Mouse (Mus musculus) kidney, adult 2 months (tissue): Measurements from ENCODE around the gene Ascl4. TPM values are rescaled to one million over a fixed set of nuclear protein-coding genes. Genes with fewer than 3 reads are reported as not detected.

Experiments
- DNase-seq: peaks from one replicate; pipeline ENCODE4 v3.0.0; 2021
- H3K27ac ChIP-seq: fragments of 200-500 bp; 2 replicates; pipeline ENCODE4 v1.5.1; 2012; ENCODE audit warnings: low read depth, low read length, control low read depth, inconsistent platforms; ENCODE audit not compliant: insufficient read depth
- H3K27me3 ChIP-seq: fragments of 200-500 bp; replicated peaks from 2 replicates; pipeline ENCODE4 v1.6.1; 2012; ENCODE audit warnings: mild to moderate bottlenecking, moderate library complexity, low read length, inconsistent platforms; ENCODE audit not compliant: control insufficient read depth, insufficient read depth
- H3K36me3 ChIP-seq: fragments of 200-500 bp; 2 replicates; pipeline ENCODE4 v1.6.1; 2012; ENCODE audit warnings: mild to moderate bottlenecking, moderate library complexity, low read length, inconsistent platforms; ENCODE audit not compliant: control insufficient read depth, insufficient read depth
- H3K4me1 ChIP-seq: fragments of 200-500 bp; 2 replicates; pipeline ENCODE4 v1.6.1; 2011; ENCODE audit warnings: low read length; ENCODE audit not compliant: control insufficient read depth, insufficient read depth
- H3K4me3 ChIP-seq: fragments of 200-500 bp; 2 replicates; pipeline ENCODE4 v1.5.1; 2011; ENCODE audit warnings: mild to moderate bottlenecking, low read depth, low read length, control low read depth; ENCODE audit not compliant: insufficient read depth
- CTCF ChIP-seq: fragments of 200-500 bp; conservative IDR thresholded peaks from 2 replicates; pipeline ENCODE4 v1.5.1; 2011; ENCODE audit warnings: low read depth, mild to moderate bottlenecking, control low read depth, low read length, moderate library complexity, mixed read lengths; ENCODE audit not compliant: insufficient read depth, insufficient read length
- POLR2A ChIP-seq: fragments of 200-500 bp; IDR thresholded peaks from one replicate; pipeline ENCODE4 v1.6.1; 2011; ENCODE audit warnings: low read depth, low read length, control low read depth
- WGBS: fragments of 180-500 bp; shearing (Covaris S2); methylation state at CpG from one replicate; pipeline ENCODE4 v1.1.7; 2018; 5-methylcytosine and 5-hydroxymethylcytosine counted together
- polyA plus RNA-seq: library from polyadenylated mRNA; depleted of rRNA; stranded (reverse); fragments of >200 nt; gene quantifications from 2 replicates; pipeline ENCODE4 v1.2.3, GENCODE M21; 2012

The Ascl4 gene
- polyA plus RNA-seq, 1 experiment = 0.36 TPM

DNA sequence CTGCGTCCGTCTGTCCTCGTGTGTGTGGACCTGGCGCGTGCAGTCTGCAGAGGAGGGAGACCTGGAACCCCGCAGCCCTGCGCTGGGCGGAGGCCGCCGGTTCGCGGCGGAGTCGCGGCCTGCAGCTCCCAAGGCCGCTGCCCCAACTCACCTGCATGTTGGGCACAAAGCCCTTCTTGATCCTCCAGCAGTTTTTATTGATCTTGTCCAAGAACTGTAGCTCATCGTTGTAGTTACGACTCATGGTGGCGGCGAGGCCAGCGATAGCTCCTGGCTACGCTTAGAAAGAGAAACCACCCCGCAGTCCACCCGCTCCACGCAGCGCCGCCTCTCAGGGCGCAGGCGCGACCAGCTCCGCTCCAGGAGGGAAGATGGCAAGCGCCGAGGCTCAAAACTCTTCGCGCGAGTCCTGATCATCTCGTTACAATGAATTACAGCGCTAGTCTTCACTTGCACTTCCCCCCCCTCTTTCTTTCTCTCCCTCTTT is 30.0 kb downstream of the Ascl4 start, which contains the start of gene Rtcb:
TSS of gene Rtcb (minus strand) at position 360 of the 487 bp plus-strand sequence.
- under 1% methylated on average over 38 of the region's 38 CpGs for WGBS
- Histone ChIP-seq H3K4me3 (peak within 1 kb of the TSS; percentile 71), H3K27ac (peak within 1 kb of the TSS; percentile 28), H3K4me1 (peaks cover 11% of the 10 kb centered on the region), H3K36me3 (no peaks in the 10 kb centered on the region), H3K27me3 (no peaks in the 10 kb centered on the region)
- peak; percentile 98 for DNase-seq
- no peak for TF ChIP-seq POLR2A
- TF ChIP-seq CTCF = no peak

DNA sequence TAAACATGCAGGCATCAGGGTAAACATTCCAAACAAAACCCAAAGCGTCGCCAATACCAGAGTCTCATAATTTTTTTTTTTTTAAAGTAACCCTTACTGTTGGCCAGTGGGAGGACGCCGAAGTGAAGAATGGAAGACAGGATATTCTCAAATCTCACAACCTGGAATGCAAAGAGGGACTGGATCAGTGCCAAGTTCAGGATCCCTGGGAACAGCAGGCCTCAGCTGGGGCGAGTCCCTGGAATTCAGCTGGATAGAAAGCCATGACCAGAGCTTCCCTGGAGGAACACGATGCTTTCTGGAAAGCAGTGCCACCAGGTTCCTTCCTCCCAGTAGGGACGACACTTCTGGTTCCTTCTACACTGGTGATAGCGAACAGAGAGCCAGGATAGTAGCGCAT is 35.4 kb downstream of the Ascl4 start:
- H3K27ac ChIP-seq = no peak overlapping the region
- no peaks in the 10 kb centered on the region for H3K36me3 ChIP-seq
- no peak overlapping the region for H3K4me3 ChIP-seq
- TF ChIP-seq CTCF = no peak
- no peak for TF ChIP-seq POLR2A
- no peaks in the 10 kb centered on the region for H3K27me3 ChIP-seq
- 56% methylated on average over 9 of the region's 9 CpGs for WGBS
- DNase-seq = no peak
- no peaks in the 10 kb centered on the region; the same call in 1 of the 2 replicates for H3K4me1 ChIP-seq

DNA sequence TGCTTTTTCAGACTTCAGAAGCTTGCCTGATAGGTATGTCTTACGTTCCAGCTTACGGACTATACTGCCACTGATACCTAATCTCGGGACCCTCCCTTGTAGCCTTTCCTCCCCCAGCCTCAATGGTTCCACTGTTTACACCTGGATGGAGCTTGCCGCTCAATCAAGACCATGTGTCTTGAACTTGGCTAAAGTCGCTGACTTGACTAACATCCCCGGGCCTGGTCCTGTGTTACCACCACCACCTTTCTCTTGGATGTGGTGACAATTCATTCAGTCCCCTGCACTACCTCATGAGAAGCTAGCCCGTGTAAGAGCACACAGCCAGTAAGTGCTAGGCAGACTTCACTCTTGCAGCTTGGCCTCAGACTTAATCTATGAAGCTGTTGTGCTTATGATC is 36.8 kb downstream of the Ascl4 start:
- H3K4me1 ChIP-seq = peaks cover 8% of the 10 kb centered on the region; the same call in 1 of the 2 replicates
- no peaks in the 10 kb centered on the region for H3K27me3 ChIP-seq
- no peaks in the 10 kb centered on the region for H3K36me3 ChIP-seq
- 85% methylated on average over 7 of the region's 7 CpGs for WGBS
- TF ChIP-seq CTCF = no peak
- TF ChIP-seq POLR2A = no peak
- DNase-seq = no peak
- no peak overlapping the region for H3K4me3 ChIP-seq
- no peak overlapping the region for H3K27ac ChIP-seq

DNA sequence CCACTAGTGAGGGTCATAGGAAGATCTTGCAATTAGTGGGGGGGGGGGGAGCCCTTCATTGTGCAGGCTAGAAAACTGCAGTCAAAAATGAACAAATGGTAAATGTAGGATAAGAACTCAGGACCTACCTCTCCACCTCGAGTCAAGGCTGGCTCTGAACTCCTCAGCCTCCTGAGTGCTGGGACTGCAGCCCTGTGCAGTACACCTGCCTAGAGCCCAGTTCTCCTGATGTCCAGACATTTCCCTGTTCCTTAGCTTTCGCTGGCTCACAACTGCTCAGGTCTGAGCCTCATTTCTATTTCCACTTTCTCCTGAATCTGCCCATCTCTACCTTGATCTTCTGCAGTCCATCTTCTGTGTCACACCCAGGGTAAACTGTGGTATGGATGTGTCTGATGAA is 39.0 kb downstream of the Ascl4 start:
- no peaks in the 10 kb centered on the region for H3K27me3 ChIP-seq
- H3K4me3 ChIP-seq = no peak overlapping the region
- no peak overlapping the region for H3K27ac ChIP-seq
- TF ChIP-seq POLR2A = no peak
- TF ChIP-seq CTCF = no peak
- H3K36me3 ChIP-seq = no peaks in the 10 kb centered on the region
- DNase-seq = no peak
- H3K4me1 ChIP-seq = peaks cover 10% of the 10 kb centered on the region; the same call in 1 of the 2 replicates
- 65% methylated on average over 2 of the region's 2 CpGs for WGBS

DNA sequence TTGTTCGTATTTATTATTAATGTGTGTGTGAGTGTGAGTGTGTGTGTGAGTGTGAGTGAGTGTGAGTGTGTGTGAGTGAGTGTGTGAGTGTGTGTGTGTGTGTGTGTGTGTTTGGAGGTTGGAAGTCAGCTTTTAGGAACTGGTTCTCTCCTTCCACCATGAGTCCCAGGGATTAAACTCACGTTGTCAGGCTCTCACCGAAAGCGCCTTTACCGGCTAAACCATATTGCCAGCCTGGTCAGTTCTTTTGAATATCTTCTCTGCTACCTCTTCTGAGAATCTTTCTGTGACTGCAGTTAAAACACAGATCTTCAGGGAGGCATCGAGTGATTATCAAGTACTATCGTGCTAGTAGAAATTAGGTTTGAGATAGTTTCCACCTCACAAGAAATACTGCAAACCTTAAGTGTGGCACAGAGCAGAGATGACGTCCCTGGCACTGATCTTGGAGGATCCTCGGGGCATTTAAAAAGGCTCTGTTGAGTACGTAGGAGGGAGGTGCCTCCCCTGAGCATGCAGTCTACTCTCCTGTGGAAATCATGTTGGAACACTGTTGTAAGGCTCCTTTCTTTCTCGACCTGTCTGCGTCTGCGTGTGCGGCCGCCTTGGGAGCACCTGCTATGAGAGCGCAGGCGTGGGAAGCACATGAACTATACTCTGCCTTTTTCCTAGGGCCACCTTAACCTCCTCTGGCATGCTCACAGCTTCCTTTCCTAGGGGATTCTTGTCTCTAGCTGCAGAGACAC is 40.1 kb downstream of the Ascl4 start:
- WGBS = 64% methylated on average over 17 of the region's 17 CpGs
- no peaks in the 10 kb centered on the region for H3K36me3 ChIP-seq

DNA sequence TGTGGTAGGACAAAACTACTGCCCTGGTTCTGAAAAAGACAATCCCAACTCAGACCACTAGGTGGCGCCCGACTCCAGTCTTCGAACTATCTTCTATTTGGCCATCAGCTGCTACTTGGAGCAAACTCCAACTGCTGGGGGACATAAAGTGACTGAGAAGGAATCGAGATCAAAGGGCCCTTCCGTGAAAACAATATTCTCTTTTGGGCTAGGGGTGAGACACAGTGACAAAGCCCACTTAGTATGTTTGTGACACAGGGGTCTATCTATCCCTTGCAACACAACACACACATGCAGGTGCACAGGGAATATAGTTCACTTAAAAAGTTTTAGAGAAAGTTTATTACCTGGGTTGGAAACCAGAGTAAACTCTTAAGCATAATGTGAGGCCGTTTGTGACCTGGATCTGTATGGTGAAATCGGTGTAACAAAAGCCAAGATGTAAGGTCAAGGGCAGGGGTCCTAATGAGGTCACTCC is 40.7 kb downstream of the Ascl4 start:
- Histone ChIP-seq H3K27me3 (no peaks in the 10 kb centered on the region), H3K4me3 (no peak overlapping the region), H3K27ac (peak overlapping the region; percentile 89), H3K4me1 (peaks cover 10% of the 10 kb centered on the region; the same call in 1 of the 2 replicates), H3K36me3 (no peaks in the 10 kb centered on the region)
- WGBS = 4% methylated on average over 7 of the region's 7 CpGs
- TF ChIP-seq CTCF (peak; percentile 82), POLR2A (no peak)
- DNase-seq = peak; percentile 91

More for the DNA sequence above, 40.1 kb downstream of the Ascl4 start:
- DNase-seq = no peak
- peaks cover 10% of the 10 kb centered on the region; the same call in 1 of the 2 replicates for H3K4me1 ChIP-seq
- H3K4me3 ChIP-seq = no peak overlapping the region
- H3K27me3 ChIP-seq = no peaks in the 10 kb centered on the region
- H3K27ac ChIP-seq = no peak overlapping the region
- TF ChIP-seq CTCF = no peak
- no peak for TF ChIP-seq POLR2A

DNA sequence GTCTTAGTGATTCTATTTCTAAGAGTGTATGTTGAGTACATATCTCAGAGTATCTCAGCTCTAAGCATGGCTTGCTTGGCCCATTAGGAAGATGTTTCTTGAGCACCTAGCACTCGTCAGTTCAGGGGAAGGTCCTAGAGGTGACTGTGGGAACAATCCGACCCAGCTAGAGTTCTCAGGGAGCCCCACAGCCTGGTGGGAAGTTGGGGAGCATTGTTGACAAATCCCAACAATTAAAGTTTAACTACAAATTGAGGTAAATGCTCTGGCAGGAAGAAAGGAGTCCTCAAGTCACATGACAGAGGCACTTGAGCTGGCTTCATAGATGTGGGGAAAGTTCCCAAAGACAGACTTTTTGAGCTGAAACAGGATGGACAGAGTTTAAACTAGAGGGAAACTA is 41.2 kb downstream of the Ascl4 start:
- Histone ChIP-seq H3K27ac (peak overlapping the region; percentile 89), H3K4me1 (peaks cover 10% of the 10 kb centered on the region; the same call in 1 of the 2 replicates), H3K27me3 (no peaks in the 10 kb centered on the region), H3K36me3 (no peaks in the 10 kb centered on the region), H3K4me3 (no peak overlapping the region)
- TF ChIP-seq POLR2A (no peak), CTCF (no peak)
- WGBS = 37% methylated on average over 2 of the region's 2 CpGs
- peak; percentile 77 for DNase-seq
